Mouse (Mus musculus) right cerebral cortex, postnatal 4 days (tissue): Measurements from ENCODE around the gene Chst13.

Experiments used
- DNase-seq: peaks from one replicate; pipeline ENCODE4 v3.0.0-alpha.2; 2022

Chst13 gene

GRCm38 (mm10) chr6:90324991-90325390, at the start of gene Chst13:
Gene Chst13 (minus strand): TSS chr6:90325185.
- DNase-seq, result no peak

GRCm38 (mm10) chr6:90374647-90375046, 49.7 kb upstream of the Chst13 start:
- no peak for DNase-seq

GRCm38 (mm10) chr6:90369725-90370553, 45.0 kb upstream of the Chst13 start:
- DNase-seq, result peak; percentile 22

GRCm38 (mm10) chr6:90368976-90369724, 44.2 kb upstream of the Chst13 start, which contains the start of gene Zxdc:
Gene Zxdc (plus strand): TSS chr6:90369492.
- peak; percentile 99 for DNase-seq

- DNase-seq, result no peak
Observed at GRCm38 (mm10) chr6:90363301-90363700, 38.3 kb upstream of the Chst13 start.

GRCm38 (mm10) chr6:90360922-90361614, 36.1 kb upstream of the Chst13 start:
- no peak for DNase-seq

- peak; percentile 22 for DNase-seq
Observed at GRCm38 (mm10) chr6:90360024-90360781, 35.2 kb upstream of the Chst13 start.

GRCm38 (mm10) chr6:90359445-90359844, 34.5 kb upstream of the Chst13 start:
- no peak for DNase-seq

GRCm38 (mm10) chr6:90358142-90358541, 33.2 kb upstream of the Chst13 start:
- no peak for DNase-seq

GRCm38 (mm10) chr6:90350011-90350410, 25.0 kb upstream of the Chst13 start:
- DNase-seq, result no peak

- no peak for DNase-seq
Observed at GRCm38 (mm10) chr6:90348500-90348899, 23.5 kb upstream of the Chst13 start.

- no peak for DNase-seq
Observed at GRCm38 (mm10) chr6:90347183-90347582, 22.2 kb upstream of the Chst13 start.

GRCm38 (mm10) chr6:90342343-90342742, 17.4 kb upstream of the Chst13 start:
- DNase-seq, result no peak

- DNase-seq, result no peak
Observed at GRCm38 (mm10) chr6:90334244-90334643, 9.3 kb upstream of the Chst13 start.

GRCm38 (mm10) chr6:90332561-90333425, 7.8 kb upstream of the Chst13 start, which contains the start of gene Uroc1:
Gene Uroc1 (plus strand): TSS chr6:90333284.
- DNase-seq, result no peak

GRCm38 (mm10) chr6:90329953-90330352, 5.0 kb upstream of the Chst13 start:
- DNase-seq, result peak; percentile 67

- no peak for DNase-seq
Observed at GRCm38 (mm10) chr6:90327670-90328069, 2.7 kb upstream of the Chst13 start.

- DNase-seq, result no peak
Observed at GRCm38 (mm10) chr6:90324463-90324862, 522 bp downstream of the Chst13 start.

GRCm38 (mm10) chr6:90324026-90324425, 959 bp downstream of the Chst13 start:
- no peak for DNase-seq

- DNase-seq, result no peak
Observed at GRCm38 (mm10) chr6:90321811-90322210, 3.2 kb downstream of the Chst13 start.

- DNase-seq, result no peak
Observed at GRCm38 (mm10) chr6:90320429-90320828, 4.6 kb downstream of the Chst13 start.
